Mouse (Mus musculus) thymus, adult 2 months (tissue): Measurements from ENCODE around the gene Spata21.

Source experiments
- CTCF ChIP-seq: fragments of 200-500 bp; IDR thresholded peaks from 2 replicates; pipeline ENCODE4 v1.5.1; 2012; ENCODE audit warnings: mild to moderate bottlenecking, control low read depth, low read length, moderate library complexity, borderline replicate concordance; ENCODE audit not compliant: control insufficient read depth, poor library complexity, insufficient read depth; ENCODE audit errors: extremely low read depth
- POLR2A ChIP-seq: fragments of 200-500 bp; IDR thresholded peaks from 2 replicates; pipeline ENCODE4 v1.6.1; 2012; ENCODE audit warnings: mild to moderate bottlenecking, low read length, control low read depth, moderate library complexity; ENCODE audit not compliant: control insufficient read depth, poor library complexity, insufficient read depth; ENCODE audit errors: extremely low read depth

GRCm38 (mm10) chr4:141066709-141067515, 21.2 kb upstream of the Spata21 start:
- TF ChIP-seq CTCF (no peak), POLR2A (no peak)
